Mouse (Mus musculus): Measurements from ENCODE around the gene Dab1.

GRCm38 (mm10) chr4:104465594-104465993, 846.4 kb downstream of the Dab1 start:
- TF ChIP-seq CTCF (IDR thresholded peaks at IDR 0.05) (no peak), EP300 (IDR thresholded peaks at IDR 0.05) (no peak)
